Mouse (Mus musculus): ENCODE measurements around the gene Luzp2. TPM values are rescaled to one million over a fixed set of nuclear protein-coding genes. Genes with fewer than 3 reads are reported as not detected.

Gene Luzp2
- total RNA-seq (2017) = not detected in 2 replicates

- ATAC-seq (ENCODE audit: extremely low read depth, insufficient number of reproducible peaks, low FRiP score, poor library complexity, severe bottlenecking) = no peak
These were observed at the start of gene Luzp2 for GRCm38 (mm10) chr7:54835372-54835851. Gene Luzp2, plus strand, starts transcription at chr7:54835498.

GRCm38 (mm10) chr7:54787456-54787855 is 47.8 kb upstream of the Luzp2 start:
- no peak for ATAC-seq (ENCODE audit: extremely low read depth, insufficient number of reproducible peaks, low FRiP score, poor library complexity, severe bottlenecking)

- no peak for ATAC-seq (ENCODE audit: extremely low read depth, insufficient number of reproducible peaks, low FRiP score, poor library complexity, severe bottlenecking)
These were observed 16.7 kb upstream of the Luzp2 start for GRCm38 (mm10) chr7:54818606-54819005.

GRCm38 (mm10) chr7:54828751-54829150 is 6.5 kb upstream of the Luzp2 start:
- no peak for ATAC-seq (ENCODE audit: extremely low read depth, insufficient number of reproducible peaks, low FRiP score, poor library complexity, severe bottlenecking)

GRCm38 (mm10) chr7:54835911-54836352 is 634 bp downstream of the Luzp2 start:
- ATAC-seq (ENCODE audit: extremely low read depth, insufficient number of reproducible peaks, low FRiP score, poor library complexity, severe bottlenecking) = no peak

- no peak for ATAC-seq (ENCODE audit: extremely low read depth, insufficient number of reproducible peaks, low FRiP score, poor library complexity, severe bottlenecking)
These were observed 1.1 kb downstream of the Luzp2 start for GRCm38 (mm10) chr7:54836437-54836836.

GRCm38 (mm10) chr7:54842807-54843335 is 7.6 kb downstream of the Luzp2 start:
- ATAC-seq (ENCODE audit: extremely low read depth, insufficient number of reproducible peaks, low FRiP score, poor library complexity, severe bottlenecking) = no peak

- no peak for ATAC-seq (ENCODE audit: extremely low read depth, insufficient number of reproducible peaks, low FRiP score, poor library complexity, severe bottlenecking)
These were observed 10.8 kb downstream of the Luzp2 start for GRCm38 (mm10) chr7:54845875-54846691.

- no peak for ATAC-seq (ENCODE audit: extremely low read depth, insufficient number of reproducible peaks, low FRiP score, poor library complexity, severe bottlenecking)
These were observed 11.4 kb downstream of the Luzp2 start for GRCm38 (mm10) chr7:54846692-54847020.

GRCm38 (mm10) chr7:54852860-54853259 is 17.6 kb downstream of the Luzp2 start:
- no peak for ATAC-seq (ENCODE audit: extremely low read depth, insufficient number of reproducible peaks, low FRiP score, poor library complexity, severe bottlenecking)

GRCm38 (mm10) chr7:54861230-54861856 is 26.0 kb downstream of the Luzp2 start:
- no peak for ATAC-seq (ENCODE audit: extremely low read depth, insufficient number of reproducible peaks, low FRiP score, poor library complexity, severe bottlenecking)

- no peak for ATAC-seq (ENCODE audit: extremely low read depth, insufficient number of reproducible peaks, low FRiP score, poor library complexity, severe bottlenecking)
These were observed 43.8 kb downstream of the Luzp2 start for GRCm38 (mm10) chr7:54878928-54879644.

GRCm38 (mm10) chr7:54893709-54894627 is 58.7 kb downstream of the Luzp2 start:
- ATAC-seq (ENCODE audit: extremely low read depth, insufficient number of reproducible peaks, low FRiP score, poor library complexity, severe bottlenecking) = no peak

GRCm38 (mm10) chr7:54898589-54898988 is 63.3 kb downstream of the Luzp2 start:
- no peak for ATAC-seq (ENCODE audit: extremely low read depth, insufficient number of reproducible peaks, low FRiP score, poor library complexity, severe bottlenecking)

- no peak for ATAC-seq (ENCODE audit: extremely low read depth, insufficient number of reproducible peaks, low FRiP score, poor library complexity, severe bottlenecking)
These were observed 74.7 kb downstream of the Luzp2 start for GRCm38 (mm10) chr7:54909958-54910357.

GRCm38 (mm10) chr7:54914030-54914429 is 78.7 kb downstream of the Luzp2 start:
- no peak for ATAC-seq (ENCODE audit: extremely low read depth, insufficient number of reproducible peaks, low FRiP score, poor library complexity, severe bottlenecking)

- no peak for ATAC-seq (ENCODE audit: extremely low read depth, insufficient number of reproducible peaks, low FRiP score, poor library complexity, severe bottlenecking)
These were observed 86.7 kb downstream of the Luzp2 start for GRCm38 (mm10) chr7:54921991-54922390.

GRCm38 (mm10) chr7:54956759-54957158 is 121.5 kb downstream of the Luzp2 start:
- ATAC-seq (ENCODE audit: extremely low read depth, insufficient number of reproducible peaks, low FRiP score, poor library complexity, severe bottlenecking) = no peak

Data from neutrophil, adult 5-6 weeks (primary cell).